Mouse (Mus musculus) cerebellum, adult 2 months (tissue): ENCODE measurements around the gene Ddx5. TPM values are rescaled to one million over a fixed set of nuclear protein-coding genes. Genes with fewer than 3 reads are reported as not detected.
"Not testable (repeated sequence)": the region's sequence is repeated elsewhere in the genome, so short reads cannot be mapped to it uniquely, and the experiment has no call there.

ENCODE experiments used
- DNase-seq, 2 experiments: peaks; one replicate each; pipeline ENCODE4 v3.0.0; 2021
- H3K27ac ChIP-seq: fragments of 200-500 bp; 2 replicates; pipeline ENCODE4 v1.5.1; 2012; ENCODE audit warnings: low read length, control low read depth, inconsistent platforms; ENCODE audit not compliant: insufficient read depth
- H3K27me3 ChIP-seq: fragments of 200-500 bp; 2 replicates; pipeline ENCODE4 v1.6.1; 2012; ENCODE audit warnings: inconsistent platforms, mild to moderate bottlenecking, low read length, moderate library complexity; ENCODE audit not compliant: control insufficient read depth, insufficient read depth
- H3K4me1 ChIP-seq: fragments of 200-500 bp; 2 replicates; pipeline ENCODE4 v1.6.1; 2011; ENCODE audit warnings: low read length; ENCODE audit not compliant: control insufficient read depth, insufficient read depth
- H3K4me3 ChIP-seq: fragments of 200-500 bp; replicated peaks from 2 replicates; pipeline ENCODE3; 2011; ENCODE audit warnings: mild to moderate bottlenecking, low read depth, low read length, control low read depth; ENCODE audit not compliant: insufficient read depth
- CTCF ChIP-seq: fragments of 200-500 bp; IDR thresholded peaks from 2 replicates; pipeline ENCODE4 v1.5.1; 2011; ENCODE audit warnings: low read depth, mild to moderate bottlenecking, control low read depth, low read length, moderate library complexity, borderline replicate concordance; ENCODE audit not compliant: insufficient read depth
- POLR2A ChIP-seq: fragments of 200-500 bp; IDR thresholded peaks from 2 replicates; pipeline ENCODE4 v1.6.1; 2011; ENCODE audit warnings: low read length, control low read depth, borderline replicate concordance; ENCODE audit not compliant: insufficient read depth
- WGBS: fragments of 180-500 bp; shearing (Covaris S2); methylation state at CpG from one replicate; pipeline ENCODE4 v1.1.7; 2018; 5-methylcytosine and 5-hydroxymethylcytosine counted together
- polyA plus RNA-seq: library from polyadenylated mRNA; depleted of rRNA; stranded (reverse); fragments of >200 nt; gene quantifications from 2 replicates; pipeline ENCODE4 v1.2.3, GENCODE M21; 2012

The Ddx5 gene
- polyA plus RNA-seq, 1 experiment = 676 TPM

- Histone ChIP-seq H3K4me1 (no peaks in the 10 kb centered on the region; the same call in 1 of the 2 replicates), H3K27me3 (no peaks in the 10 kb centered on the region), H3K27ac (peak overlapping the region; percentile 96), H3K4me3 (peak overlapping the region; percentile 87)
- TF ChIP-seq POLR2A (peak; percentile 98), CTCF (no peak)
- under 1% methylated on average over 72 of the region's 79 CpGs for WGBS
- peak; percentile 98 to 99 for DNase-seq
Observed at GRCm38 (mm10) chr11:106788026-106788774, 785 bp downstream of the Ddx5 start.

GRCm38 (mm10) chr11:106787131-106788025 is 1.6 kb downstream of the Ddx5 start:
- WGBS = under 1% methylated on average over 65 of the region's 65 CpGs
- TF ChIP-seq POLR2A (no peak), CTCF (no peak)
- Histone ChIP-seq H3K4me1 (no peaks in the 10 kb centered on the region; the same call in 1 of the 2 replicates), H3K27ac (peak overlapping the region; percentile 87), H3K27me3 (no peaks in the 10 kb centered on the region), H3K4me3 (peak overlapping the region; percentile 87)
- DNase-seq = peak; percentile 89

- Histone ChIP-seq H3K27me3 (no peaks in the 10 kb centered on the region), H3K4me1 (peaks cover 2% of the 10 kb centered on the region; the same call in 1 of the 2 replicates), H3K27ac (no peak overlapping the region), H3K4me3 (peak overlapping the region; percentile 40)
- TF ChIP-seq CTCF = no peak
- TF ChIP-seq POLR2A = no peak
- no peak for DNase-seq
- WGBS = 2% methylated on average over 1 of the region's 1 CpGs
Observed at GRCm38 (mm10) chr11:106785043-106785442, 3.9 kb downstream of the Ddx5 start.

GRCm38 (mm10) chr11:106784476-106784875 is 4.5 kb downstream of the Ddx5 start:
- no peak for TF ChIP-seq POLR2A
- TF ChIP-seq CTCF = no peak
- peaks cover 5% of the 10 kb centered on the region; the same call in 1 of the 2 replicates for H3K4me1 ChIP-seq
- no peak overlapping the region for H3K27ac ChIP-seq
- no peaks in the 10 kb centered on the region for H3K27me3 ChIP-seq
- H3K4me3 ChIP-seq = no peak overlapping the region
- WGBS = 31% methylated on average over 2 of the region's 2 CpGs
- no peak for DNase-seq

GRCm38 (mm10) chr11:106782841-106783764 is 5.9 kb downstream of the Ddx5 start:
- Histone ChIP-seq H3K27ac (no peak overlapping the region), H3K4me3 (no peak overlapping the region), H3K4me1 (peaks cover 5% of the 10 kb centered on the region; the same call in 1 of the 2 replicates), H3K27me3 (no peaks in the 10 kb centered on the region)
- no peak for TF ChIP-seq POLR2A
- TF ChIP-seq CTCF = no peak
- WGBS = 37% methylated on average over 9 of the region's 9 CpGs
- no peak for DNase-seq

GRCm38 (mm10) chr11:106782271-106782670 is 6.7 kb downstream of the Ddx5 start:
- H3K4me3 ChIP-seq, H3K27me3 ChIP-seq, H3K4me1 ChIP-seq, DNase-seq, H3K27ac ChIP-seq: not testable (repeated sequence)
- 73% methylated on average over 7 of the region's 7 CpGs for WGBS

GRCm38 (mm10) chr11:106780590-106781220 is 8.3 kb downstream of the Ddx5 start:
- no peak for DNase-seq
- Histone ChIP-seq H3K4me3 (no peak overlapping the region), H3K27ac (no peak overlapping the region), H3K4me1 (peaks cover 5% of the 10 kb centered on the region; the same call in 1 of the 2 replicates), H3K27me3 (no peaks in the 10 kb centered on the region)
- WGBS = 57% methylated on average over 6 of the region's 6 CpGs
- TF ChIP-seq CTCF (no peak), POLR2A (no peak)
